Mouse (Mus musculus) lung, embryonic 14.5 days (tissue): ENCODE results near the gene Akap9. TPM values are rescaled to one million over a fixed set of nuclear protein-coding genes. Genes with fewer than 3 reads are reported as not detected.
"Not testable (repeated sequence)": the region's sequence is repeated elsewhere in the genome, so short reads cannot be mapped to it uniquely, and the experiment has no call there.

Source experiments
- ATAC-seq: fragments of 200-750 bp; cut with Nextera tagmentation; 2 replicates; pipeline ENCODE4 v1.8.0; 2017; ENCODE audit warnings: mild to moderate bottlenecking, moderate TSS enrichment, moderate library complexity; ENCODE audit not compliant: insufficient read depth
- DNase-seq: peaks from one replicate; pipeline ENCODE4 v3.0.0-alpha.2; 2015
- H3K27ac ChIP-seq: fragments of 300-500 bp; sonication (generic); 2 replicates; pipeline ENCODE4 v1.5.1; 2014; ENCODE audit warnings: low read depth, mild to moderate bottlenecking, moderate library complexity
- H3K27me3 ChIP-seq: fragments of 300-500 bp; sonication (generic); 2 replicates; pipeline ENCODE4 v1.6.1; 2014; ENCODE audit warnings: low read length, control low read depth; ENCODE audit not compliant: insufficient read depth
- H3K36me3 ChIP-seq: fragments of 300-500 bp; sonication (generic); 2 replicates; pipeline ENCODE4 v1.6.1; 2014; ENCODE audit warnings: control low read depth; ENCODE audit not compliant: insufficient read depth
- H3K4me1 ChIP-seq: fragments of 300-500 bp; sonication (generic); 2 replicates; pipeline ENCODE4 v1.6.1; 2014; ENCODE audit warnings: antibody characterized with exemption, control low read depth; ENCODE audit not compliant: insufficient read depth
- H3K4me2 ChIP-seq: fragments of 300-500 bp; sonication (generic); 2 replicates; pipeline ENCODE4 v1.6.1; 2014; ENCODE audit warnings: mild to moderate bottlenecking
- H3K4me3 ChIP-seq: fragments of 300-500 bp; sonication (generic); 2 replicates; pipeline ENCODE4 v1.5.1; 2014; ENCODE audit warnings: low read depth, low read length
- H3K9ac ChIP-seq: fragments of 300-500 bp; sonication (generic); 2 replicates; pipeline ENCODE4 v1.6.1; 2014
- H3K9me3 ChIP-seq: fragments of 300-500 bp; sonication (generic); 2 replicates; pipeline ENCODE4 v1.6.1; 2016; ENCODE audit warnings: low read depth, low read length, control low read depth
- CTCF ChIP-seq: IDR thresholded peaks from 2 replicates; pipeline ENCODE4 v1.5.1; 2016; ENCODE audit warnings: antibody characterized with exemption, low read depth
- WGBS: fragments of 180-500 bp; shearing (Covaris S2); extraction: QIAGEN DNeasy Blood & Tissue Kit; methylation state at CpG from one replicate; pipeline ENCODE4 v1.1.7; 2014; 5-methylcytosine and 5-hydroxymethylcytosine counted together
- polyA plus RNA-seq: library from polyadenylated mRNA; unstranded; fragments of >200 nt; fragmentation: Nextera tagmentation; extraction: Ambion mirVana; gene quantifications from 2 replicates; pipeline ENCODE4 v1.2.1, GENCODE M21; 2014

Akap9 gene
- polyA plus RNA-seq, 1 experiment from 2014 or later, result 94.5 TPM

- H3K27ac ChIP-seq, result peak overlapping the region; percentile 93
Measured at GRCm38 (mm10) chr5:4103626-4104340, 175.9 kb downstream of the Akap9 start.

GRCm38 (mm10) chr5:4104341-4105040 lies 176.6 kb downstream of the Akap9 start, which contains the start of gene Cyp51:
Gene Cyp51 (minus strand): TSS chr5:4104746.
- Histone ChIP-seq H3K9me3 (no peaks in the 10 kb centered on the region), H3K4me1 (peaks cover 5% of the 10 kb centered on the region; the same call in 1 of the 2 replicates), H3K27ac (peak within 1 kb of the TSS; percentile 93), H3K4me3 (peak within 1 kb of the TSS; percentile 90), H3K27me3 (no peaks in the 10 kb centered on the region), H3K9ac (peak within 1 kb of the TSS; percentile 76), H3K36me3 (peaks cover 28% of the 10 kb centered on the region), H3K4me2 (peak within 1 kb of the TSS; percentile 74)
- ATAC-seq (peak; percentile 98), DNase-seq (peak; percentile 95)
- under 1% methylated on average over 59 of the region's 59 CpGs for WGBS
- TF ChIP-seq CTCF, result no peak

More at GRCm38 (mm10) chr5:4103626-4104340, 175.9 kb downstream of the Akap9 start:
- WGBS, result under 1% methylated on average over 41 of the region's 41 CpGs
- Histone ChIP-seq H3K27me3 (no peaks in the 10 kb centered on the region), H3K9me3 (no peaks in the 10 kb centered on the region), H3K36me3 (peaks cover 36% of the 10 kb centered on the region), H3K4me3 (peak overlapping the region; percentile 90), H3K4me1 (peaks cover 5% of the 10 kb centered on the region; the same call in 1 of the 2 replicates), H3K9ac (peak overlapping the region; percentile 76), H3K4me2 (peak overlapping the region; percentile 74)
- TF ChIP-seq CTCF, result no peak
- peak; percentile 60 for ATAC-seq
- DNase-seq, result peak; percentile 47

DNA sequence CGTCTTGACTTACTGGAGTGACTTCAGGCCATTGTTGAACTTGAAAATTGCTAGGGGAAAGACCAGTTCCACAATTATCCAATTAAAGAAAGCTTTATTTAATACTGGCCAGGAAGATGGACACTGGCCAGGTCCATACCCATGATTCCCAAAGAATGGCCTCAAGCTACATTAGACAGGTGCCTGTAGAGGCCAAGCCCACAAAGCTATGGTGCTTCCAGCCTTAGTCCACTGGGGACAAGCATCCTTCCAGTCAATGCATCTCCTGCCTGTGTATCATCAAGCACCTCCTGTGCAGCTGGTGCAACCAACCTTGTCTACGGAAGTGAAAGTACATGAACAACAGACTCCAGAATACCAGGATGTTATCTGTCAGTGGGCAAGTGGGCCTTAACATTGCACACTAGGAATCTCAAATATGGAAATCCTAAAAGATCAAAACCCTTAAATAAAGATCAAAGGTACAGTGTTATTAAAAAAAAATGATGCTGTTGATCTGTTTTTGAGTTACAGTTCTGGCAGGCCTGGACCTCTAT lies 177.9 kb downstream of the Akap9 start:
- TF ChIP-seq CTCF, result no peak
- H3K27me3 ChIP-seq, result no peaks in the 10 kb centered on the region
- H3K9ac ChIP-seq, result no peak overlapping the region
- DNase-seq (no peak), ATAC-seq (no peak)
- peaks cover 18% of the 10 kb centered on the region for H3K36me3 ChIP-seq
- no peak overlapping the region for H3K4me3 ChIP-seq
- no peak overlapping the region for H3K4me2 ChIP-seq
- no peak overlapping the region for H3K27ac ChIP-seq
- WGBS, result 95% methylated on average over 2 of the region's 2 CpGs
- H3K4me1 ChIP-seq, result peaks cover 5% of the 10 kb centered on the region; the same call in 1 of the 2 replicates
- H3K9me3 ChIP-seq, result no peaks in the 10 kb centered on the region

GRCm38 (mm10) chr5:4107056-4107455 lies 179.2 kb downstream of the Akap9 start:
- H3K4me1 ChIP-seq, H3K4me3 ChIP-seq, DNase-seq, H3K27me3 ChIP-seq, H3K9ac ChIP-seq, H3K9me3 ChIP-seq, H3K36me3 ChIP-seq, H3K4me2 ChIP-seq, ATAC-seq, H3K27ac ChIP-seq: not testable (repeated sequence)
- 62% methylated on average over 7 of the region's 7 CpGs for WGBS

DNA sequence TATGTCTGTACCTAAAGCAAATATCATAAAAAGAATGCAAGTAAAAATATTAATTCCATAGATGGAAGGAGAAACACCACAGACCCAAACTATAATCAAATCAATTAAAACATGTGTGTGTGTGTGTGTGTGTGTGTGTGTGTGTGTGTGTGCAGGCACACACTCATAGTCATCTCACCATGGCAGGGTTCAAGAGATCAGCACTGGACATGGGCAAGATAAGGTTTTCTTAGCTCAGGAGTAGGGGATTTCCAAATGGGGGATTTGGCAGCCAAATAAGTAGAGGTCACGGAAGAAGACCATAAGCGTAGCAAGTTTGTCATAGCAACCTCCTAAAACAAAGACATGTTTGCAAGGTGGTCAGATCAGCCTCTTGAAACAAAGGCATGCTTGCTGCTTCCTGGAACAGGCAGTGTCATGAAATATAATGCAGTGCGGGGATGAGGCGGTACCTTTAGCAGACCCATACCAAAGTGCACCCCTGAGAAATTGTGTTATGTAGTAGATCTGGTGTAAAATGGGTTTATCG lies 184.8 kb downstream of the Akap9 start:
- H3K36me3 ChIP-seq, result no peaks in the 10 kb centered on the region
- 93% methylated on average over 5 of the region's 5 CpGs for WGBS

More for the DNA sequence above, 184.8 kb downstream of the Akap9 start:
- Histone ChIP-seq H3K4me1 (no peaks in the 10 kb centered on the region), H3K27me3 (no peaks in the 10 kb centered on the region), H3K4me2 (no peak overlapping the region), H3K27ac (no peak overlapping the region), H3K9me3 (no peaks in the 10 kb centered on the region), H3K4me3 (no peak overlapping the region), H3K9ac (no peak overlapping the region)
- no peak for ATAC-seq
- no peak for TF ChIP-seq CTCF
- DNase-seq, result no peak

Other genes with a start within 250 kb of the Akap9 start
- gene Ankib1, start 125.1 kb upstream of the Akap9 start, polyA plus RNA-seq, result 12.2 and 13.2 TPM in 2 replicates
- 45.7 and 45.8 TPM in 2 replicates for gene Krit1, start 124.9 kb upstream of the Akap9 start, polyA plus RNA-seq
- gene Lrrd1, start 82.9 kb upstream of the Akap9 start, polyA plus RNA-seq, result 0.09 TPM in 1 of 2 replicates, not detected in the other
- 7.1 and 8.1 TPM in 2 replicates for gene Mterf1a, start 34.1 kb upstream of the Akap9 start, polyA plus RNA-seq
- gene Cyp51, start 176.7 kb downstream of the Akap9 start, polyA plus RNA-seq, result 65.5 and 69.3 TPM in 2 replicates